Mouse (Mus musculus) T-helper 17 cell (primary cell): ENCODE data around the gene Gm28048.

ENCODE experiments used
- in situ Hi-C, 2 experiments: fragments of 300-600 bp; cut with MboI, MseI; formaldehyde crosslinking; loops; 1 replicate in 1 of 2; 2 replicates in 1 of 2; pipeline ENCODE4 v1.15.1; 2025; ENCODE audit warnings: high pct_unique_total_duplicates in 2 of 2

Gm28048 gene

DNA sequence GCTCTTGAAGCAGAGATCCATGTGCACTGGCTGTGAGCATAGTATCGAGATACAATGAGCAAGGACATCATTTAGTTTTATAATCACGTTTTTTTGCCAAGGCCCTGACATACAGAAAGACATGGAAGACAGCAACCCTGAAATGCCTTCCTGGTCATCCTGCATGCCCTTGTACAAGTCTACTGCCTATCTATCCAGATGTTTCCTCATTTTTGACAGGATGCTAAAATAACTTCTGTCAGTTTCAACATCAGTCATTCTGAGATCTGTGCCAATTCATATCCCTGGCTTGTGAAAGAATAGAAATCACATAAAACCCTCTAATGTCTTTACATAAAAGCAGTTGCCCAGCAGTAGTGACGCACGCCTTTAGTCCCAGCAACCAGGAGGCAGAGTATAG lies 84.8 kb downstream of the Gm28048 start:
- in situ Hi-C loops: no loop called here

DNA sequence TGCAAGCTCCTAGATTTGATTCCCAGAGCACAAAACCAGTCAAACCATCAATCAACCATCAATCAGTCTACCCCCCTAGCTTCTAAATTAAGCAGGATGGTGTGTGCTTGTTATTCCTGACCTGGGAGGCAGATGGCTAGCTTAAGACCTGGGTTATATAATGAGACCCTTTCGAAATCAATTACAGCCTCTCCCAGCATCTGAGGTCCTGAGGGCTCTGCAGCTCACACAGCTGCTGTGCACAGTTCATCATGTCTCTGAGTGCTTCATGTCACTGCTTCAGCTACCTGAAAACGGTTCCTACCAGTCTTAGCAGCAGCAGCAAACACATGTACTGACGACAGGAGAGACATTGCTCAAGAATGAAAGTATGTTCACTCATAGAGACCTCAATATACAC lies 88.8 kb downstream of the Gm28048 start:
- in situ Hi-C loops: no loop called here

GRCm38 (mm10) chr11:22892466-22892865 lies 89.4 kb downstream of the Gm28048 start:
- in situ Hi-C loops: no loop called here

DNA sequence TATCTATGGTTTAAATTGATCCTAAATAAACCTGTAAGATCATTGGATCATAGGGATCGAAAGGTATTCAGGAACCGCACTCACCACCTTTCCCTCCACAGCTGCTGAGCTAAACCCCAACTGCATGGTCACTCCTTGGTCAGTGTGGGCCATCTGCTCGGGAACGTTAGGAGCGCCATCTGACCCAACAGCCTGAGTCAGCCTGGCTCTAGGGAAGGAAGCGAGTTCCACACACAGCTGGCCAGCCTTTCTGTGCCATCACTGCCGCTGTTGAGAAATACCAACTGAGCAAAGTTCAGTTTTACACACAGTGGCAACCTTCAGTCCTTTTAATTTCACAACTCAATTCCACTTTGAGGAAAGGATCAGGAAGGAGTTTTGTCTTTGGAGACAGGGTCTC lies 90.0 kb downstream of the Gm28048 start:
- in situ Hi-C loops: no loop called here

DNA sequence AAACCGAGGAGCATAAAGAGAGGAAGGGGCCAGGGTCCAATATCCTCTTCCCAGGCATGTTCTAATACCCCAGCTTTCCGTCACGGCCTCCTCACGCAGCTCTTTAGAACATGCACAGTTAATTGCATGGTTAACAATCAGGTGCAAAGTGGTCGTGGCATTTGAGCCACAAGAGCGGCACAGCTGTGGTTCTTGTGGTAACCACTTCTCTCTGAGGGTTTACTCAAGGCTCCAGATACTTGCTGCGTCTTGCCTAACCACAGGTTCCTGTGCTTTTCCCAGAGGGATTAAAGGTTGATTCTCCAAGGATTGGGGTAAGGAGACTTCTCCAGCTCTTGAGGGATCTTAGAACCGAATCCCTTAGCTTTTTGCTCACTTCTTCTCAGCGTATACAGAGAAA lies 90.6 kb downstream of the Gm28048 start:
- in situ Hi-C loops: no loop called here

DNA sequence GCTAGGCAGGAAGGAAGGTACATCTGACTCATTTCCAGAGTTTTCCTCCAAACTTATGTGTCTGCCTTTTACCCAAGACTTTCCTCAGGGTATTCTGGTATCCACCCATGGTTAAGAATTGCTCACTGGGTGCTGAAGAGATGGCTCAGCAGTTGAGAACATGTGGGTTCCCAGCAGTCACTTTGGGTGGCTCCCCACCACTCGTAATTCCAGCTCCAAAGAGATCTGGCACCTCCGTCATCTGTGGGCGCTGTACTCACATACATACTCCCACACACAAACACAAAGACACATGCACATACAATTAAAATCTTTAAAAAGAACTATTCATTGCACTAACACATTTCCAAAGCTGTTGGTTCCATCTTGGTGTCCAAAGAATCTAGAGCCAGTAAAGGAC lies 92.7 kb downstream of the Gm28048 start:
- in situ Hi-C loops: no loop called here

GRCm38 (mm10) chr11:22886991-22887390 lies 94.9 kb downstream of the Gm28048 start:
- in situ Hi-C loops: no loop called here

GRCm38 (mm10) chr11:22885350-22885749 lies 96.5 kb downstream of the Gm28048 start:
- in situ Hi-C loops: no loop called here

- in situ Hi-C loops: loop anchor here in 1 of 2 experiments (5.0 kb wide), 1 partner anchor 44 kb away; no protein-coding TSS in a partner anchor
Measured at GRCm38 (mm10) chr11:22883676-22884075, 98.2 kb downstream of the Gm28048 start.

DNA sequence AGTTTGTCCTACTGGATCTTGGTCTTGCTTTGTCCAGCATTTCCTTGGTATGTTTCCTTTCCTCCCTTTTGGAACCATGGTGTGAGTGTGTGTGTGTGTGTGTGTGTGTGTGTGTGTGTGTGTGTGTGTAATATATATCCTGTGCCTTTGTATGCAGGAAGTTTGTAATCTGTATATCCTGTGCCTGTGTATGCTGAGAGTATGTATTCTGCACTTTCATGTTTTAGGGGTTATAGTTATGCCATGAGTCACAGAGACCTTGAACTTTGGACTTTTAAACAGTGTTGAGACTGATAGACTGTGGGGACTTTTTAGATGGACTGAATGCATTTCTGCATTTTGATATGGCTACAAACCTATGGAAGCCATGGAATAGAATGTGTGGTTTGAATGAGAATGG lies 99.0 kb downstream of the Gm28048 start:
- in situ Hi-C loops: loop anchor here in 1 of 2 experiments (5.0 kb wide), 1 partner anchor 44 kb away; no protein-coding TSS in a partner anchor

- in situ Hi-C loops: loop anchor here in 1 of 2 experiments (5.0 kb wide), 1 partner anchor 47 kb away; no protein-coding TSS in a partner anchor
Measured at GRCm38 (mm10) chr11:22880383-22881172, 101.3 kb downstream of the Gm28048 start.

DNA sequence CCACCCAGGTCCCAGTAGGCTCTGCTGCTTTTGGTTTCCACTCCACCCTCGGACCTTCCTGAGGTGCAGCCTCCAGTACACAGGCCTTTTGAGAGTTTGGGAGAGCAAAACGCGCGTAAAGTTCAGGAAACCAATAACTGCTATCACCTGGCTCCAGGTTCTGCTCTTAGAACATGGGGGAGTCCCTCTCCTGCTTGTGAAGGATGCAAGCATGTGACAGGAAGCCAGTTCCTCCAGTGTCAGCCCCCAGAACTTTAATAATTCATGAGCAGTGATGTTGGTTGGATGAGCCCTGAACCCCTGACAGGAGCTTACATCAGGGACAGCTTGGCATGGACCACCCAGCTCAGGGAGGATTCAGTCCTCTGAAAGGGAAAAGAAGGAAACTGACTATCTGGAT lies 102.2 kb downstream of the Gm28048 start:
- in situ Hi-C loops: loop anchor here (5.0 to 10.0 kb wide), 3 partner anchors 48 to 365 kb away; partner anchors contain the start of gene Tmem17 (in 1 of the 2)

DNA sequence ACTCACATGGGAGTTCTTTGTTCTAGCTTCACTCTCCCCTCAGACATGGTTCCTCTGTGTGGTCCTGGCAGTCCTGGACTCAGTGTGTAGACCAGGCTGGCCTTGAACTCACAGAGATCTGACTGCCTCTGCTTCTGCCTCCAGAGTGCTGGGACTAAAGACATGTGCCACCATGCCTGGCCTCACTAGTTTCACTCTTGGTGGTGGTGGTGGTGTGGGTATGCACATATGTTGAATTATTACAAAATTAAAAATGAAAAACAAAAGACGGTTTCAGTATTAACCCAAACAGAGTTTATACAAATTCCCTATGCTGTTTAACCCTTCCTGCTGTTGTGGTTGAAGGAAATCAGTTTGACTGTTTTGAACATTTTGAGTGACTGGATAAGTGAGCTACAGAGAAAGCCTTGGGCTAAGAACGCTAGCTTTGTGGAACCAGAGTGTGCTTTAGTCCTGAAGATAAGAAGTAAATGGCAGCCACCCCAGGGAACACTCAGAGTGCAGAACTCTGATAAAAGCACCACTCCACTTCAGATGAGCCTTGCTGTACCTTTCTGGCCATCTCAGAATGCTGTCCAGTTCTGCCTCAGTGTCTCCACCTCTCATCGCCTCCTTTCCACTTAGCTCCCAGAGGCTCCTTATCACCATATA lies 105.1 kb downstream of the Gm28048 start:
- in situ Hi-C loops: loop anchor here (10.0 kb wide), 2 partner anchors 58 to 362 kb away; partner anchors contain the start of gene Tmem17 (in 1 of the 2)

- in situ Hi-C loops: loop anchor here (10.0 kb wide), 2 partner anchors 60 to 360 kb away; partner anchors contain the start of gene Tmem17 (in 1 of the 2)
Measured at GRCm38 (mm10) chr11:22875279-22875678, 106.6 kb downstream of the Gm28048 start.

- in situ Hi-C loops: loop anchor here (10.0 kb wide), 2 partner anchors 60 to 360 kb away; partner anchors contain the start of gene Tmem17 (in 1 of the 2)
Measured at GRCm38 (mm10) chr11:22874747-22875146, 107.1 kb downstream of the Gm28048 start.

GRCm38 (mm10) chr11:22873383-22873782 lies 108.5 kb downstream of the Gm28048 start:
- in situ Hi-C loops: loop anchor here (10.0 kb wide), 2 partner anchors 61 to 359 kb away; partner anchors contain the start of gene Tmem17 (in 1 of the 2)

- in situ Hi-C loops: loop anchor here (10.0 kb wide), 2 partner anchors 63 to 357 kb away; partner anchors contain the start of gene Tmem17 (in 1 of the 2)
Measured at GRCm38 (mm10) chr11:22872307-22872680, 109.6 kb downstream of the Gm28048 start.

DNA sequence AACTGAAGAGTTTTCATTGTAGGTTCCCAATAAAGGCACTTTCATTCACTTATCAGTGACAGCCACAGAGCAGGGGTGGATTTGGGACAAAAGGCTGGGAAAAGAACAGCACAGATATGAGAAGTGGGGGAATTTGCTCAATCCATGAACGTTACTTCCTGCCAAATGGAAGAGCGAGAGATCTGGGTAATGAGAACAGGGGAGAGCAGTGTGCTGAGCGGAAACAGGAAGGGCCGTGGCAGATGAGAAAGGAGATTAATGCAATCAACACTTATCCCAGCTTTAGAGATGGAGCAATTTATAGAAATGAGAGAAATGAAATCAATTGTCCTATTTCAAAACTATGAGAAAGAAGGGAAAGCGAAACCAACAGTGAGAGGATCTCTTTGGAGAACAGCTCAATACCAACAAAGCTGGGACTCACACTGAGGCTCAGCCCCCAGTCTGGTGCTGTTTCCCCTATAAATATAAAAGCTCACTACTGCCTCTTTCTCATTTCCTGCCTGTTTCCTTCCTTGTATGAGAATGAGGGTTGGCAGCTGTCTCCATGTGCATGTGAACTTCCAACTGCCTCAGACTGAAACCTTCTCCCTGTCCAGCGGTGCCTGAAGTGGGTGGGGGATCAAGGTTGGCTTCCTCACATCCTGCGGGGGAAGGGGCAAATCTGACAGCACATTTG lies 110.1 kb downstream of the Gm28048 start:
- in situ Hi-C loops: loop anchor here (10.0 kb wide), 2 partner anchors 63 to 357 kb away; partner anchors contain the start of gene Tmem17 (in 1 of the 2)

- in situ Hi-C loops: no loop called here
Measured at GRCm38 (mm10) chr11:22868582-22868981, 113.3 kb downstream of the Gm28048 start.

- in situ Hi-C loops: no loop called here
Measured at GRCm38 (mm10) chr11:22867691-22868090, 114.2 kb downstream of the Gm28048 start.

GRCm38 (mm10) chr11:22865635-22866246 lies 116.1 kb downstream of the Gm28048 start:
- in situ Hi-C loops: no loop called here
